9 mouse cellular contexts compared by ENCODE assay signal in genomic region chr3:127224315-127225166, GRCm38 (mm10).
DNase-seq lines count a peak whose midpoint lies in the region; ATAC-seq and TF ChIP-seq lines count a peak whose summit lies in the region.
"Had no signal": no experiment of that assay in that cellular context is flagged by ENCODE, and none has a peak within 500 bp of the region (broad histone marks: within the 10 kb centered on the region; RNA-seq: fewer than 3 reads in every experiment).

No protein-coding gene starts in this region.

- peaks cover 16% of the 10 kb centered on the region for H3K4me1 ChIP-seq in embryonic facial prominence, embryonic 13.5 days
- H3K4me1 ChIP-seq in hindbrain, embryonic 16.5 days (ENCODE audit: control insufficient read depth, insufficient read depth, low read depth, low read length): peaks cover 12% of the 10 kb centered on the region
- H3K4me1 ChIP-seq in stomach, postnatal 0 days (replicated peaks; ENCODE audit: control insufficient read depth, insufficient read depth): no peaks in the 10 kb centered on the region

- H3K9me3 ChIP-seq in embryonic facial prominence, embryonic 13.5 days: no peaks in the 10 kb centered on the region
- H3K9me3 ChIP-seq in hindbrain, embryonic 16.5 days (ENCODE audit: control insufficient read depth, low read length): no peaks in the 10 kb centered on the region
- no peaks in the 10 kb centered on the region for H3K9me3 ChIP-seq in stomach, postnatal 0 days (ENCODE audit: control insufficient read depth, low read length)

- H3K4me3 ChIP-seq in embryonic facial prominence, embryonic 13.5 days: no peak overlapping the region
- peak overlapping the region; percentile 52 for H3K4me3 ChIP-seq in hindbrain, embryonic 16.5 days (ENCODE audit: low read length)
- H3K4me3 ChIP-seq in stomach, postnatal 0 days (ENCODE audit: low read depth, low read length): no peak overlapping the region

- no peak overlapping the region for H3K9ac ChIP-seq in embryonic facial prominence, embryonic 13.5 days
- H3K9ac ChIP-seq in hindbrain, embryonic 16.5 days (ENCODE audit: low read depth, low read length): peak overlapping the region; percentile 73
- H3K9ac ChIP-seq in stomach, postnatal 0 days (ENCODE audit: low read length): no peak overlapping the region

- no peak overlapping the region for H3K27ac ChIP-seq in embryonic facial prominence, embryonic 13.5 days
- peak overlapping the region; percentile 73 for H3K27ac ChIP-seq in hindbrain, embryonic 16.5 days (ENCODE audit: low read depth, low read length)
- no peak overlapping the region for H3K27ac ChIP-seq in stomach, postnatal 0 days (replicated peaks)
- H3K27ac ChIP-seq: macrophage had no signal

- TF ChIP-seq EP300 in stomach, postnatal 0 days (optimal IDR thresholded peaks at IDR 0.05): no peak

- WGBS in embryonic facial prominence, embryonic 13.5 days: 64% methylated on average over 13 of the region's 13 CpGs
- WGBS in hindbrain, embryonic 16.5 days: 44% methylated on average over 13 of the region's 13 CpGs
- 56% methylated on average over 13 of the region's 13 CpGs for WGBS in stomach, postnatal 0 days

- peak; percentile 11 to 35 for DNase-seq in left cerebral cortex, postnatal 10 days (ENCODE audit: extremely low spot score in 1 of 2, low spot score in 2 of 2)
- no peak for DNase-seq in left cerebral cortex, adult 9 months (ENCODE audit: low spot score in 2 of 2)
- peak; percentile 58 for DNase-seq in retina, postnatal 1 day
- DNase-seq in stomach, postnatal 0 days (ENCODE audit: low spot score): no peak
- no peak for DNase-seq in layer of hippocampus, postnatal 10 days (ENCODE audit: low spot score in 2 of 2)

- peak overlapping the region; percentile 70 for H3K4me2 ChIP-seq in embryonic facial prominence, embryonic 13.5 days
- H3K4me2 ChIP-seq in hindbrain, embryonic 16.5 days (ENCODE audit: low read length): peak overlapping the region; percentile 55
- no peak overlapping the region for H3K4me2 ChIP-seq in stomach, postnatal 0 days (replicated peaks; ENCODE audit: low read depth)

- H3K36me3 ChIP-seq in embryonic facial prominence, embryonic 13.5 days: no peaks in the 10 kb centered on the region
- no peaks in the 10 kb centered on the region for H3K36me3 ChIP-seq in hindbrain, embryonic 16.5 days (ENCODE audit: control insufficient read depth, insufficient read depth, low read length)
- no peaks in the 10 kb centered on the region for H3K36me3 ChIP-seq in stomach, postnatal 0 days (ENCODE audit: control insufficient read depth, insufficient read depth, low read length)

- ATAC-seq in embryonic facial prominence, embryonic 13.5 days (ENCODE audit: insufficient number of reproducible peaks, insufficient read depth, low FRiP score, low TSS enrichment, low read depth): no peak
- ATAC-seq in hindbrain, embryonic 16.5 days: peak; percentile 28; the same call in 1 of the 2 replicates
- no peak for ATAC-seq in stomach, postnatal 0 days (ENCODE audit: low FRiP score, low TSS enrichment)
- ATAC-seq in monocyte, adult 5-6 weeks (replicated peaks; ENCODE audit: insufficient number of reproducible peaks, low FRiP score, low TSS enrichment, poor library complexity, severe bottlenecking): no peak

- H3K27me3 ChIP-seq in embryonic facial prominence, embryonic 13.5 days: no peaks in the 10 kb centered on the region
- H3K27me3 ChIP-seq in hindbrain, embryonic 16.5 days (replicated peaks; ENCODE audit: control insufficient read depth, insufficient read depth, low read length): no peaks in the 10 kb centered on the region
- no peaks in the 10 kb centered on the region for H3K27me3 ChIP-seq in stomach, postnatal 0 days (ENCODE audit: control insufficient read depth, insufficient read depth, low read length)

- no peak for TF ChIP-seq CTCF in stomach, postnatal 0 days (IDR thresholded peaks at IDR 0.05; ENCODE audit: low read depth)

- intact Hi-C loops in left cerebral cortex, postnatal 10 days (cut with DNase I): no loop called here

Comparison
In these comparisons a context has a peak if more than half of its experiments do, and no peak if none do; other contexts are left out.
1. DNase-seq: peak in left cerebral cortex, postnatal 10 days (2 of 2) and retina, postnatal 1 day (single experiment); none in left cerebral cortex, adult 9 months (0 of 2), stomach, postnatal 0 days (single experiment) and layer of hippocampus, postnatal 10 days (0 of 2).